Mouse (Mus musculus): ENCODE measurements at regions not wholly inside any gene's neighbourhood (a gene's known extent, or its start where the extent isn't known, plus 50 kb on each side); places are given as distances from the start of the nearest gene placed in this dataset.

GRCm38 (mm10) chr6:31664495-31664894 is 100.7 kb upstream of the Podxl start:
- TF ChIP-seq CTCF (IDR thresholded peaks at IDR 0.05; ENCODE audit: extremely low read depth, insufficient read length, insufficient replicate concordance, low read depth, low read length): peak; percentile 69; the same call in 1 of the 2 replicates
- TF ChIP-seq POLR2A (IDR thresholded peaks at IDR 0.05; ENCODE audit: low read depth, low read length): no peak
- no peaks in the 10 kb centered on the region for H3K36me3 ChIP-seq (ENCODE audit: control insufficient read depth, insufficient read depth, low read length)
- H3K27me3 ChIP-seq (ENCODE audit: control insufficient read depth, insufficient read depth, low read length): no peaks in the 10 kb centered on the region
- no peaks in the 10 kb centered on the region for H3K4me1 ChIP-seq (ENCODE audit: control insufficient read depth, insufficient read depth, insufficient read length, low read length)
- WGBS: 23% methylated on average over 7 of the region's 7 CpGs
- no peak overlapping the region for H3K27ac ChIP-seq (ENCODE audit: insufficient read depth, low read depth, low read length)
- no peak overlapping the region for H3K4me3 ChIP-seq (ENCODE audit: low read depth, low read length)

- H3K4me1 ChIP-seq (ENCODE audit: control insufficient read depth, insufficient read depth, insufficient read length, low read length): no peaks in the 10 kb centered on the region
- TF ChIP-seq POLR2A (IDR thresholded peaks at IDR 0.05; ENCODE audit: low read depth, low read length) (no peak), CTCF (IDR thresholded peaks at IDR 0.05; ENCODE audit: extremely low read depth, insufficient read length, insufficient replicate concordance, low read depth, low read length) (peak; percentile 29; the same call in 1 of the 2 replicates)
Observed at GRCm38 (mm10) chr6:31660778-31661177, 97.0 kb upstream of the Podxl start.

GRCm38 (mm10) chr6:31659901-31660300 is 96.1 kb upstream of the Podxl start:
- TF ChIP-seq POLR2A (IDR thresholded peaks at IDR 0.05; ENCODE audit: low read depth, low read length) (no peak), CTCF (IDR thresholded peaks at IDR 0.05; ENCODE audit: extremely low read depth, insufficient read length, insufficient replicate concordance, low read depth, low read length) (no peak)
- 47% methylated on average over 4 of the region's 4 CpGs for WGBS
- H3K27me3 ChIP-seq (ENCODE audit: control insufficient read depth, insufficient read depth, low read length): no peaks in the 10 kb centered on the region
- H3K36me3 ChIP-seq (ENCODE audit: control insufficient read depth, insufficient read depth, low read length): no peaks in the 10 kb centered on the region
- H3K4me1 ChIP-seq (ENCODE audit: control insufficient read depth, insufficient read depth, insufficient read length, low read length): no peaks in the 10 kb centered on the region
- H3K27ac ChIP-seq (ENCODE audit: insufficient read depth, low read depth, low read length): no peak overlapping the region
- H3K4me3 ChIP-seq (ENCODE audit: low read depth, low read length): no peak overlapping the region

More at GRCm38 (mm10) chr6:31660778-31661177, 97.0 kb upstream of the Podxl start:
- H3K4me3 ChIP-seq (ENCODE audit: low read depth, low read length): no peak overlapping the region
- no peaks in the 10 kb centered on the region for H3K36me3 ChIP-seq (ENCODE audit: control insufficient read depth, insufficient read depth, low read length)
- H3K27ac ChIP-seq (ENCODE audit: insufficient read depth, low read depth, low read length): no peak overlapping the region
- H3K27me3 ChIP-seq (ENCODE audit: control insufficient read depth, insufficient read depth, low read length): no peaks in the 10 kb centered on the region
- WGBS: 10% methylated on average over 8 of the region's 8 CpGs

- Histone ChIP-seq H3K27ac (ENCODE audit: insufficient read depth, low read depth, low read length) (no peak overlapping the region), H3K4me1 (ENCODE audit: control insufficient read depth, insufficient read depth, insufficient read length, low read length) (no peaks in the 10 kb centered on the region), H3K27me3 (ENCODE audit: control insufficient read depth, insufficient read depth, low read length) (no peaks in the 10 kb centered on the region), H3K36me3 (ENCODE audit: control insufficient read depth, insufficient read depth, low read length) (no peaks in the 10 kb centered on the region), H3K4me3 (ENCODE audit: low read depth, low read length) (no peak overlapping the region)
- TF ChIP-seq CTCF (IDR thresholded peaks at IDR 0.05; ENCODE audit: extremely low read depth, insufficient read length, insufficient replicate concordance, low read depth, low read length) (no peak), POLR2A (IDR thresholded peaks at IDR 0.05; ENCODE audit: low read depth, low read length) (no peak)
- 81% methylated on average over 19 of the region's 19 CpGs for whole genome bisulfite sequencing
Observed at GRCm38 (mm10) chr6:31658447-31659199, 94.8 kb upstream of the Podxl start.

GRCm38 (mm10) chr6:31650791-31651476 is 87.2 kb upstream of the Podxl start:
- TF ChIP-seq POLR2A (IDR thresholded peaks at IDR 0.05; ENCODE audit: low read depth, low read length) (no peak), CTCF (IDR thresholded peaks at IDR 0.05; ENCODE audit: extremely low read depth, insufficient read length, insufficient replicate concordance, low read depth, low read length) (no peak)
- H3K4me3 ChIP-seq (ENCODE audit: low read depth, low read length): no peak overlapping the region
- H3K36me3 ChIP-seq (ENCODE audit: control insufficient read depth, insufficient read depth, low read length): no peaks in the 10 kb centered on the region
- H3K4me1 ChIP-seq (ENCODE audit: control insufficient read depth, insufficient read depth, insufficient read length, low read length): no peaks in the 10 kb centered on the region
- H3K27me3 ChIP-seq (ENCODE audit: control insufficient read depth, insufficient read depth, low read length): no peaks in the 10 kb centered on the region
- WGBS: 55% methylated on average over 7 of the region's 7 CpGs
- no peak overlapping the region for H3K27ac ChIP-seq (ENCODE audit: insufficient read depth, low read depth, low read length)

GRCm38 (mm10) chr6:31645261-31645660 is 81.5 kb upstream of the Podxl start:
- no peak overlapping the region for H3K27ac ChIP-seq (ENCODE audit: insufficient read depth, low read depth, low read length)
- TF ChIP-seq CTCF (IDR thresholded peaks at IDR 0.05; ENCODE audit: extremely low read depth, insufficient read length, insufficient replicate concordance, low read depth, low read length): no peak
- no peak for TF ChIP-seq POLR2A (IDR thresholded peaks at IDR 0.05; ENCODE audit: low read depth, low read length)
- WGBS: 65% methylated on average over 6 of the region's 6 CpGs
- H3K27me3 ChIP-seq (ENCODE audit: control insufficient read depth, insufficient read depth, low read length): no peaks in the 10 kb centered on the region
- H3K4me1 ChIP-seq (ENCODE audit: control insufficient read depth, insufficient read depth, insufficient read length, low read length): peaks cover 2% of the 10 kb centered on the region; the same call in 1 of the 2 replicates
- no peaks in the 10 kb centered on the region for H3K36me3 ChIP-seq (ENCODE audit: control insufficient read depth, insufficient read depth, low read length)
- no peak overlapping the region for H3K4me3 ChIP-seq (ENCODE audit: low read depth, low read length)

- Histone ChIP-seq H3K27me3 (ENCODE audit: control insufficient read depth, insufficient read depth, low read length) (no peaks in the 10 kb centered on the region), H3K36me3 (ENCODE audit: control insufficient read depth, insufficient read depth, low read length) (no peaks in the 10 kb centered on the region), H3K4me3 (ENCODE audit: low read depth, low read length) (no peak overlapping the region), H3K27ac (ENCODE audit: insufficient read depth, low read depth, low read length) (no peak overlapping the region), H3K4me1 (ENCODE audit: control insufficient read depth, insufficient read depth, insufficient read length, low read length) (peaks cover 2% of the 10 kb centered on the region; the same call in 1 of the 2 replicates)
- TF ChIP-seq POLR2A (IDR thresholded peaks at IDR 0.05; ENCODE audit: low read depth, low read length): no peak
- TF ChIP-seq CTCF (IDR thresholded peaks at IDR 0.05; ENCODE audit: extremely low read depth, insufficient read length, insufficient replicate concordance, low read depth, low read length): no peak
- whole genome bisulfite sequencing: 73% methylated on average over 5 of the region's 5 CpGs
Observed at GRCm38 (mm10) chr6:31644504-31644903, 80.7 kb upstream of the Podxl start.
